Mouse (Mus musculus): ENCODE measurements around the gene Rhbdf1. TPM values are rescaled to one million over a fixed set of nuclear protein-coding genes. Genes with fewer than 3 reads are reported as not detected.

The Rhbdf1 gene
- total and polyA plus RNA-seq, 3 experiments, result 2.9 to 14.3 TPM; not detected in 1

DNA sequence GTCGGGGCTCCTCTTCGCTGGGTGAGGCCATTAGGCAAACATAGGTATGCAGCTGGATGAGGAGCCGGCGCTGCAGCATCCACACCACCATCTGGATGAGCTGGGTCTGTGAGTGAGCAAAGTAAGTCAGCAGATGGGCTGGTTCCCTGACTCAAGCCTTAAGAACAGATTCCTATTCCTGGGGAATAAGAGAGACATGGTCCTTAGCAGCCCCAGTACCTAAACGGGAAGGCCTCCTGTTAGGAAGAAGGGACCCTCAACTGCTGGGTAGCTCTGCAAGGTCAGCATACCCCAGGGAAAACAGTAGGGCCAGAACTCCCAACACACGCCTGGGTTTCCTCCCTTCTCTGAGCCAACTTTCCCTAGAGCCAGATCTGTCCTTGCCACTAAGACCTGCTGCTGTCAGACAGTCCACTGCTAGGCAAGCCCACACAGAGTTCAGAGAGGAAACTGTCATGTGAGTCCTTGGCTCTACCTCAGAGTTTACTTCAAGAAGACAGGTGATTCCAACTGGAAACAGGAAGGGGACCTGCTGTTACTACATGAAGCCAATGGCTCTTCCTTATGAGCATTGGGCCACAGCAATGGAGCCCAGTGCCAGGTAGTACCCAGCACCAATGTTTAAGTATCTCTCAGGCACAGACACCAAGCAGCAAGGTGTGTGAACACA is 12.9 kb upstream of the Rhbdf1 start:
- no peaks in the 10 kb centered on the region for H3K9me3 ChIP-seq (replicated peaks; ENCODE audit: insufficient read depth, low read length)
- TF ChIP-seq MAFK (IDR thresholded peaks at IDR 0.05; ENCODE audit: borderline replicate concordance, low read depth, low read length), result no peak
- no peak for TF ChIP-seq TAL1 (IDR thresholded peaks at IDR 0.05; ENCODE audit: low read length)
- TF ChIP-seq UBTF (IDR thresholded peaks at IDR 0.05; ENCODE audit: borderline replicate concordance, insufficient read depth, low read depth, low read length), result no peak
- TF ChIP-seq ETS1 (IDR thresholded peaks at IDR 0.05; ENCODE audit: low read depth, low read length), result no peak
- TF ChIP-seq GATA1 (IDR thresholded peaks at IDR 0.05; ENCODE audit: low read depth, low read length), result no peak
- no peak for TF ChIP-seq SIN3A (IDR thresholded peaks at IDR 0.05; ENCODE audit: low read length)
- TF ChIP-seq GABPA (IDR thresholded peaks at IDR 0.05; ENCODE audit: low read depth, low read length), result no peak
- TF ChIP-seq RAD21 (IDR thresholded peaks at IDR 0.05; ENCODE audit: low read depth, low read length), result no peak
- TF ChIP-seq CTCF (IDR thresholded peaks at IDR 0.05 in 2 of 3, conservative IDR thresholded peaks at IDR 0.05 in 1 of 3; ENCODE audit: control insufficient read depth in 1 of 3, insufficient read depth in 1 of 3, low read depth in 2 of 3, low read length in 3 of 3, poor library complexity in 1 of 3, severe bottlenecking in 1 of 3), result no peak
- no peak for TF ChIP-seq MYB (IDR thresholded peaks at IDR 0.05; ENCODE audit: low read depth, low read length)
- no peak for TF ChIP-seq ZC3H11A (IDR thresholded peaks at IDR 0.05; ENCODE audit: low read depth, low read length)
- TF ChIP-seq ZMIZ1 (IDR thresholded peaks at IDR 0.05; ENCODE audit: low read depth, low read length), result no peak
- no peak for TF ChIP-seq SMC3 (IDR thresholded peaks at IDR 0.05; ENCODE audit: low read depth, low read length)
- no peak for TF ChIP-seq JUND (IDR thresholded peaks at IDR 0.05; ENCODE audit: low read depth, low read length)
- TF ChIP-seq NRF1 (IDR thresholded peaks at IDR 0.05; ENCODE audit: insufficient read depth, low read depth, low read length, poor library complexity, severe bottlenecking), result no peak
- no peak for TF ChIP-seq RCOR1 (IDR thresholded peaks at IDR 0.05; ENCODE audit: low read depth, low read length)
- TF ChIP-seq ELF1 (IDR thresholded peaks at IDR 0.05; ENCODE audit: low read depth, low read length), result no peak
- no peaks in the 10 kb centered on the region for H3K79me2 ChIP-seq (ENCODE audit: control insufficient read depth, insufficient read depth, low read length, poor library complexity)
- no peak overlapping the region for H3K9ac ChIP-seq (ENCODE audit: control insufficient read depth, low read depth, low read length, poor library complexity, severe bottlenecking)
- DNase-seq (ENCODE audit: low read depth, low spot score), result no peak
- no peaks in the 10 kb centered on the region for H3K27me3 ChIP-seq (ENCODE audit: control insufficient read depth in 1 of 2, insufficient read depth in 2 of 2, low read length in 2 of 2)
- H3K36me3 ChIP-seq (ENCODE audit: control insufficient read depth in 1 of 2, insufficient read depth in 2 of 2, low read length in 2 of 2), result peaks cover 0 to 9% of the 10 kb centered on the region in 2 experiments; a peak in 3 of 4 replicates
- peaks cover 6 to 14% of the 10 kb centered on the region in 2 experiments for H3K4me1 ChIP-seq (ENCODE audit: control insufficient read depth in 1 of 2, insufficient read depth in 2 of 2, low read length in 2 of 2)
- H3K27ac ChIP-seq (ENCODE audit: control insufficient read depth, low read depth, low read length), result no peak overlapping the region
- no peak overlapping the region for H3K4me3 ChIP-seq (ENCODE audit: control insufficient read depth in 1 of 2, insufficient read depth in 1 of 2, low read depth in 2 of 2, low read length in 2 of 2)

DNA sequence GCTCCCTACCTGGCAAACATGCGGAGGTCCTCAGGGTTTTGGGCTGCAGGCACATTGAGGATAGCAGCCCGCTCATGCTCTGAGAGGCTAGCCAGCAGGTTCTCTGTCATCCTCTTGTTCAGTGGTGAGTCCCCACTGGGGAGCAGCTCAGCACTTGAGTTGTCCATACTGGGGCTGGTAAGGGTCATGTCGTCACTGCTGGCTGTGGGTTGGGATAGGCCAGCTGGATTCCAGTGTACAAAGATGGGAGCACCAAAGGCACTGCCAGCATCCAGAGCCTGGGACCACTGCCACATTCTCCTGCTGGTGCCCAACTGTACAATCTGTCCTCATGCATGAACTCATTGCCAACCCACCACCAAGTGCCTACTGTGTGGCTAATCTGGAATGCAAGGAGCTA is 11.8 kb upstream of the Rhbdf1 start:
- Histone ChIP-seq H3K9me3 (replicated peaks; ENCODE audit: insufficient read depth, low read length) (no peaks in the 10 kb centered on the region), H3K4me3 (ENCODE audit: control insufficient read depth in 1 of 2, insufficient read depth in 1 of 2, low read depth in 2 of 2, low read length in 2 of 2) (no peak overlapping the region), H3K4me1 (ENCODE audit: control insufficient read depth in 1 of 2, insufficient read depth in 2 of 2, low read length in 2 of 2) (peaks cover 6 to 14% of the 10 kb centered on the region in 2 experiments), H3K27me3 (ENCODE audit: control insufficient read depth in 1 of 2, insufficient read depth in 2 of 2, low read length in 2 of 2) (no peaks in the 10 kb centered on the region), H3K9ac (ENCODE audit: control insufficient read depth, low read depth, low read length, poor library complexity, severe bottlenecking) (no peak overlapping the region), H3K36me3 (ENCODE audit: control insufficient read depth in 1 of 2, insufficient read depth in 2 of 2, low read length in 2 of 2) (peaks cover 0 to 9% of the 10 kb centered on the region in 2 experiments; a peak in 3 of 4 replicates), H3K79me2 (ENCODE audit: control insufficient read depth, insufficient read depth, low read length, poor library complexity) (no peaks in the 10 kb centered on the region), H3K27ac (ENCODE audit: control insufficient read depth, low read depth, low read length) (no peak overlapping the region)
- no peak for DNase-seq (ENCODE audit: low read depth, low spot score)
- TF ChIP-seq POLR2AphosphoS2 (IDR thresholded peaks at IDR 0.05; ENCODE audit: low read length) (no peak), RAD21 (IDR thresholded peaks at IDR 0.05; ENCODE audit: low read depth, low read length) (no peak)

Data from MEL (cell line).